Mouse (Mus musculus) layer of hippocampus, adult 6 months (tissue): ENCODE measurements around the gene Gm3376. TPM values are rescaled to one million over a fixed set of nuclear protein-coding genes. Genes with fewer than 3 reads are reported as not detected.

Experiments
- long read RNA-seq, 2 experiments: library from polyadenylated mRNA; unstranded; transcript quantifications; one replicate each; pipeline ENCODE4 v2.0.0; 2019 to 2020
- polyA plus RNA-seq: library from polyadenylated mRNA; unstranded; fragments of <200 nt; fragmentation: Nextera tagmentation; gene quantifications from 2 replicates; pipeline ENCODE4 v1.2.3, GENCODE M21; 2021

The Gm3376 gene
- polyA plus RNA-seq: not detected in 2 replicates
- long read RNA-seq, experiment 1: 0 reads
- long read RNA-seq, experiment 2: 0 reads

GRCm38 (mm10) chrY:3771373-3771772 is at the start of gene Gm3376:
Gene Gm3376, plus strand, starts transcription at chrY:3771673.

